Mouse (Mus musculus): ENCODE results near the gene Car5a.

Gene Car5a

DNA sequence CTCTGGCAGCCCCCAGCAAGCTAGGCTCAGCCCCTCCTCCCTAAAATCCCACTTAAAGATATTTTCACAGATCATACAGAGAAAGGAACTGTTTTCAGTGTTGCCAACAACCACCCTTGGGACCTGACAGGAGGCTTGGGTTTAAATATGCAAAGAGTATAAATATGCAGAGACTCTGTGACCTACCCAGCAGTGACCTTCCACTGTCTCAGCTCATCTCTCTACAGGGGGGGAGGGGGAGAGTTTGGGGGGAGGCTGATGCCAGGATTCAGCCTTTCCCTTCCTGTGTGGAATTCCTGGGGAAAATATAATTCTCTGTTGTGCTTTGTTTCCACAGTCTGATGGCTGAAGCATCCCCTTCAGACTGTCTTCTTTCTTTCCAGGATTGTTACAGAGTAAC, 9.8 kb downstream of the Car5a start:
- DNase-seq (ENCODE audit: low read depth, low spot score), result no peak

DNA sequence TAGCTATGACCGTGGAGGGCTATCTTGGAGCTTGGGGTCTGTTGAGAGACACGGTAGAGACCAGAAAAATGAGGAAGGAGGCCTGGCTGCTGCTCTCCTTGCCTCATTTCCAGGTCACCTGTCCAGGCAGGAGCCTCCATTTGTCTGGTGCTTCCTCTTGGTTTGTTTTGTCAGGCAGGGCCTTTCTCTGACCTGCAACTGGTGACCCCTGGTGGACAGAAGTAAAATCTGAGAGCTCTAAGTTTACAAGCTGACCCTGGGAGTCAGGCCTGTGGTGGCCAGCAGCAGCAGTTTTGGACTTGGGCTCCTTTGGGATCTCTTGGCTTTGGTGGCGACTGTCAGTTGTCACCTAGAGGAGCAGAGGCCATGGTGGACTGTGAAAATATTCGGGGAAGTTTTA, 10.2 kb downstream of the Car5a start:
- DNase-seq (ENCODE audit: low read depth, low spot score), result no peak

DNA sequence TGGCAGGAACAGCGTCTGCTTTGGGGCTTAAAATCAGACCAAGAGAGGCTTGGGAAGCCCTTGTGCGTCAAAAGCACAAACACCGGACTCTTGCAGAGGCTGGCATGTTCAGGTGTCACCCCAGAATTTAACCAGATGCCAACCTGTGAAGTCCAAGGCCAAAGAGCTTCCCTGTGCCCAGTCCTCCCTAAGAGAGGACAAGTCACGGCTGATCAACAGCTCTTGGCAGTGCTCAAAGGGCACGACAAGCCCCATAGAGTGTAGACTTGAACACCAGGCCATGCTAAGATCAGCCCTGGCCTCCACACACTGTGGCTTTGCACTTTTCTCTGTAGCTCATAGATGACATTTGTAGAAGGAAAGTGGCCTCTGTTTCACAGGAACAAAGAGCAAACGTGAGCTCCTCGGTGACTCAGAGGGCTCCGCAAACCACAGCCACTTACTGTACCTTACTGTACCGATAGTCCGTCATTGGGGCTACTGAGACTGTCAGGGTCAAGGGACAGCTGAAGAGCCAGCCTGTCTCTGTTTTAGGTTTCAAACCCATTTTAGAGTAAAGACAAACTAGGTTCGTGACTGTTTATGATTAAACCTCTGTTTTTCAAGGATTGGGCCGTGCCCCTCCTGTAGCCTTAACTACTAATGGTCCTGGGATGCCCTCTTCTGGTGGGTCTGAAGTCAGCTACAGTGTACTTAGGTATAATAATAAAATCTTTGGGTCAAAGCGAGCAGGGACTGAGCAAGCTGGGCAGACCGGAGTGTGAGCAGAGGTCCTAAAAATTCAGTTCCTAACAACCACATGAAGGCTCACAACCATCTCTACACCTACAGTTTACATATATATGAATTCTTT, 11.8 kb downstream of the Car5a start:
- DNase-seq (ENCODE audit: low read depth, low spot score), result no peak

DNA sequence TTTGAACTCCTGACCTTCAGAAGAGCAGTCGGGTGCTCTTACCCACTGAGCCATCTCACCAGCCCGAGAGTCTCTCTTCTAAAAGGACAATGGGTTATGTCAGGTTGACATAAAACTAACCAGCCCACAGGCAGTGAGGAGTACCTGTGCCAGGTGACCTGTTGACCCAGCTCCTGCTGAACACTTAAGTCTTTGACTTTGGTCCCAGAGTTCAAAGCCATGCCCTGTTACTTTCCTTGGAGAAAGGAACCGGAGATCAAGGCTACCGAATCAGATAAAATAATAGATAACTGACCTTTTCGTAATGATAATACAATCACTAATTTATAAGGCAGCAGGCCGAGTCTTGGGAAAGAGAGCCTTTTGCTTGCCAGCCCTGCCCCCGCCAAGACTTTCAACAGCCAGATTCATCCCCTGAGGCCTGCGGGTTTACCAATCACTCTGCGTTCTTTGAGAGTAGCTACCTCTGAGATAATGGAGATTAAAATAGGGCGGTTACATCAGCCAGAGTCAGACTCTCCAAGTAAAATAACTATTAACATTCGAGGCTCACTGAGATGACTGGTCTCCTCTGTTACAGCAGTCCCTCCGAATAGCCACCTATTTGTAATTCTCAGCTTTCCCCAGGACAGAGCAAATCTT, 12.6 kb downstream of the Car5a start:
- DNase-seq (ENCODE audit: low read depth, low spot score), result no peak

DNA sequence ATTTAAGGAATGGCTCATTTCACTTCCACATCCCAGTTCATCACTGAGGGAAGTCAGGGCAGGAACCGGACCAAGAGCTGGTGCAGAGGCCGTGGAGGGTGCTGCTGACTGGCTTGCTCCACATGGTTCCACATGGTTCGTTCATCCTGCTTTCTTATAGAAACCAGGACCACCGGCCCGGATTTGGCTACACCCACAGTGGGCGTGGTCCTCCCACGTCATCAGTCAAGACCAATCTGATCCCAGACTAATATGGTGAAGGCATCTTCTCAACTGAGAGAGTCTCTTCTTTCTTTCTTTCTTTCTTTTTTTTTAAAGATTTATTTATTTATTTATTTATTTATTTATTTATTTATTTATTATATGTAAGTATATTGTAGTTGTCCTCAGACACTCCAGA, 13.1 kb downstream of the Car5a start:
- DNase-seq (ENCODE audit: low read depth, low spot score), result no peak

DNA sequence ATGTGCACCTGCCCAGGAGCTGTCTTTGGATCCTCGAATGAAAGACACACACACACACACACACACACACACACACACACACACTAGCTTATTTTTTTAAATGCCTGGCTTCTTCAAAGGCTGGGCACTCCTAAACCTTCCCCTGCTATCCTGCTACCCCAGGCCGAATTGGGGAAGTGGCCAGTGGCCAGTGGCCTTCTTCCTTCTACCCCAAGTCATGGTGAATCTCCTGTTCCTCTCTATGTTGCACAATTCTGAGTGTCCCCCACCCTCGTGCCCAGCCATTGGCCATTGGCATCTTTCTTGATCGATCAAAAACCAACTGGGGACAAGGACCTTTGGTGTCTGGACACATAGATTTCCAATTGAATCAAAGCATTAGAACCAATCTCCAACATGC, 14.7 kb downstream of the Car5a start:
- DNase-seq (ENCODE audit: low read depth, low spot score), result no peak

DNA sequence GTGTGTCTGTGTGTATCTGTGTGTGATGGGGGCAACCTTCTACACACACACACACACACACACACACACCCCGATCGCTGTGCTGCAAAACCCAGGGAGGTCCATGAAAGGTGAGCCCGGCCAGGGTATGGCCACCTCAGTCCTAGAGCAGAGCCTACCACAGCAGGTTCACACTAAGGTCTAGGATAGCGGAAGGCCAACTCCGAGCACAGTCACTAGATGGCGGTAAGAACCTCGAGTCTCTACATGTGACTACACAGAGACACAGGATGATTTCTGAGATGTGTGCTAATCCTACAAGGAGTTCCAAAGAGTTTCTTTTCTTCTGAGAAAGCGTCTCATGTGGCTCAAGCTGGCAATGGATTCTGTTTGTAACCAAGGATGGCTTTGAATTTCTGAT, 17.4 kb downstream of the Car5a start:
- DNase-seq (ENCODE audit: low read depth, low spot score), result no peak

DNA sequence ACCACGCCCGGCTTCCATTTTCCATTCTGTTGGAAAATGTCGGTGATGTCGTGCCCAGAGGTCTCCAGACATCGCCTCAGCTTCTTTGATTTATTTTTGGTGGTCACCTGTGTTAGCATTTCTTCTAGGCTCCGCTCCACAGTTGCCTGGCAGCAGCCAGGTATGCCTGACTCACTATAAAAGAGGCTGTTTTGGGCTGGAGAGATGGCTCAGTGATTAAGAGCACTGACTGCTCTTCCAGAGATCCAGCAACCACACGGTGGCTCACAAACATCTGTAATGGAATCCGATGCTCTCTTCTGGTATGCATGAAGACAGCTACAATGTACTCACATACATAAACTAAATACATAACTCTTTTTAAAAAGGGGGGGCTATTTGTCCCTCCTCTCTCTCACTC, 18.4 kb downstream of the Car5a start:
- DNase-seq (ENCODE audit: low read depth, low spot score), result no peak

DNA sequence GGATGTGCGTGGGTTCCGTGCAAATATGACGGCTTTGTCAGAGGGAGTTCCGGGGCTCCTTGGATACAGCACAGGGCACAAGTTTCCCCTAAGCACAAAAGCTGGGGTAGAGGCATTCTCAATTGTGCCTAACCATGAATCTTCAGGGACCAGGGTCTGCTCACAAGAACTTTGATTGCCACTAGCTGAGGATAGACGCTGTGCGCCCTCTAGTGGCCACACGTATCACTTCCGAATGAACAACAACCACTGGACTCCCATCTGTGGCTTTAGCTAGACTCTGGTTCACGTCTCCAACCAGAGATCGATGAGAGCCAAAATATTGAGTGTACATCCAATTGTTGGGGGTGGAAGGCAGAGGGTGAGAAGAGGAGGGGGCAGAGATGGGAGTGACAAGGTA, 19.1 kb downstream of the Car5a start:
- DNase-seq (ENCODE audit: low read depth, low spot score), result no peak

DNA sequence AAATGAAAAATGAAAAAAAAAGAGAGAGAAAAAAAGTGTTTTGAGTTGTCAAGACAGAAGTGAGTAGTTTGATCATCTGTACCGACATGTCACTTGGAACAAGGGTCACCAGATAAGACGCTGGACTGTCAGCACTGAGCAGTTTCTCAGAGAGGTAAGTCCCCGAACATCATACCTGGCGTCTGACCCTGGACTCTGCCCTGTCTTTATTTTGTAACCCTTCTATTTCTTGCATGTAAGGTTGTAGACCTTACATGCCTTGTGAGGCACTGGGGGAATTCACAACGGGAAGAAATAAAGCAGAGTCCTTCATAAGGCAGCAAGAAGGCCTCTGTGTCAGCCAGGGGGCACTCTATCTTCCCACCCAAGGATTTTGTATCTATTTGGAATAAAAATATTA, 20.0 kb downstream of the Car5a start:
- DNase-seq (ENCODE audit: low read depth, low spot score), result no peak

DNA sequence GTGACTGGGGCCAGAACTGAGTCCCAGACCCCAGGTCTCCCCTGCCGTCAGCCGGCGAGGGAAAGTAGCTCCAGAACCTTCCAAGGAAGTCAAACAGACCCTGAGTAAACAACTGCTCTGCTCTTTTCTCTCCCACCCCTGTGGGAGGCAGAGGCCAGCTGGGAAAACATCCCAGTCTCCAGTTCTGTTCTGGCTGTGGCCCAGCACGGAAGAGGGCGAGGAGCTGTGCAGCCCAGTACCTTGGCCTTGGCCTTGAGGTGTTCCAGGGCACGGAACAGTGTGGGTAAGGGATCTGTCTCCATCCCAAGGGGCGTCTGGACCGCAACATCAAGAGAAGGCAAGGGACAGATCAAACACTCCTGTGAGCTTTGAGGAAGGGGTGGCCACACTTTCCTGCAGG, 22.6 kb downstream of the Car5a start:
- no peak for DNase-seq (ENCODE audit: low read depth, low spot score)

DNA sequence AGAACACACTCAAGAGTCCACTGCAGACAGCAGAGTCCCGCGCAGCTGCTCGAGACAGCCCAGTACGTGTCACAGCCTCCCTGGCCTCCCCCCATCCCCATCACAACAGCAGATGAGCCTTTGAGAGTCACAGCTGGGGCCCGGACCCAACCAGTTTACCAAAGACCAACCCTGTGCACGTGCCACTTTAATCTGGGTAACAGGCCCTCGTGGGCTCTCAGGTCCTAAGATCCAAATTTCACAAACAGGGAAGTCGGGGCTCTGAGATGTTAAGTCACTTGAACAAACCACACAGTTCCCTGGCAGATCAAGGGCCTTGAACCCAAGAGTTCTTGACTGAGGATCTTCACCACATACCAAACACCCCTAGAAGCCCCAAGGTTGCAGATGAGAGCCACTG, 23.1 kb downstream of the Car5a start:
- DNase-seq (ENCODE audit: low read depth, low spot score), result no peak

DNA sequence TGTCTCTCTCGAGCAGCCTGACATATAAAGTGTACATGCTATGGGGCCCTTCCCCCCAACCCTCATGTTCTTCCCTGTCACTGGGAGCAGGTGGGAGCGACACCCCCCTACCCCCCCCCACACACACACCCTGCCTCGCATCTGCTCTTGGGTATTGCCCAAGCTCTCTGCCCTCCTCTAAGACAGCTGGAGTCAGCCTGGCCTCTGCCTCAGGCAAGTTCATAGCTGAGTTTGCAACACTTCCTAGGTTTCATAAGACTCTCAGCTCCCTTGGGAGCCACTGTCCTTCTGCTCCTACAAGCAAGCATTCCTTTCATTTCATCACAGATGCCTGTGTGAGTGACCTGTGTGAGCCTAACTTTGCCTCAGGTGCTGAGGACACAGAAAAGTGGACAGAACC, 25.0 kb downstream of the Car5a start:
- no peak for DNase-seq (ENCODE audit: low read depth, low spot score)

DNA sequence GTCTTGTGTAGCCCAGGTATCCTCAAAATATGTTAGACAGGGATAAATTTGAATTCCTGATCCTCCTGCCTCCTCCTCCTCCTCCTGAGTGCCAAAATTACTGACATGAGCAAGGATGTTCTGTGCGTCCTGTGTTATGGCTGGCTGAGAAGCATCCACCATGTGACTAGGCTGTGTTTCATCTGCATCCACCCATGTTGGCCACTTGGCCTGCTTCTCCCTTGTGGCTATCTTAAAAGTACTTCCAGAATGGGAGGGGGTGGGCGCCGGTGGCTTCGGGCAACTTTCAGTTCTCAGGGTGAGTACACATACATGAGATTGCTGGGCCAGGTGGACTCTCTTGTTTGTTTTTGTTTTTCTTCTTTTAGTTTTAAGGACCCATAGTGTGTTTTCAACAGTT, 25.5 kb downstream of the Car5a start:
- DNase-seq (ENCODE audit: low read depth, low spot score), result no peak

DNA sequence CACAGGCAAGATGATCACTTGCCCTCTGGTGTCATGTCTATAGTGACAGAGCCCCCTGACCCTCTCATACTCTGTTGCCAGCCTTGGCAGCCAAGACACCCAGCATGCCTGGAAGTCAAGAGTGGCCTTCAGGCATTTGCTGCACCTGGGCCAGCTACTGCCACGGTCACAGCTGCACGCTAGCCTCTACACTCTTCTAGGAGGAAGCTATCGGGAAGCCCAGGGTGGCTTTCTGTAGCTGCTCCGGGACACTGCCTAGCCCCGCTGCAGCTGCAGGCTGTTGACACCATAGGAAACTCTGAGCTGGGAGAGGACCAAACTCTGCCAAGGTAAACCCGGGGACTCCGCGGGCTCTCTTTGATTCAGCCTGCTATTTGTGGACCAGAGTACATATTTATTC, 31.3 kb downstream of the Car5a start:
- no peak for DNase-seq (ENCODE audit: low read depth, low spot score)

DNA sequence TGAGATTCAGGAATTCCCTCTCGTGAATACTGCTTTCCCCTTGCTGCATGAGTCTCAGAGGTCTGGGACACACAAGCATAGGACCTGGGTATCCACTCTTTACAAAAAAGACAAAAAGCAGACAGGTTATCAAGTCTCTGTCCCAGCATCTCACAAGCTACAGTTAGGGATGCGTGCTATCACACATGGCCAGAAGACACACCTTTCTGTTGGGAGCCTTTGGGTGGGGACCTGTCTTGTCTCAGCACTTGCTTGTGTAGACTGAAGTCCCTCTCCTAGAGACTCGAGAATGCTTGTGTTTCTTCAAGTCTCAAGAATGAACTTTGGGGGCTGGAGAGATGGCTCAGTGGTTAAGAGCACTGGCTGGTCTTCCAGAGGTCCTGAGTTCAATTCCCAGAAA, 31.9 kb downstream of the Car5a start:
- no peak for DNase-seq (ENCODE audit: low read depth, low spot score)

DNA sequence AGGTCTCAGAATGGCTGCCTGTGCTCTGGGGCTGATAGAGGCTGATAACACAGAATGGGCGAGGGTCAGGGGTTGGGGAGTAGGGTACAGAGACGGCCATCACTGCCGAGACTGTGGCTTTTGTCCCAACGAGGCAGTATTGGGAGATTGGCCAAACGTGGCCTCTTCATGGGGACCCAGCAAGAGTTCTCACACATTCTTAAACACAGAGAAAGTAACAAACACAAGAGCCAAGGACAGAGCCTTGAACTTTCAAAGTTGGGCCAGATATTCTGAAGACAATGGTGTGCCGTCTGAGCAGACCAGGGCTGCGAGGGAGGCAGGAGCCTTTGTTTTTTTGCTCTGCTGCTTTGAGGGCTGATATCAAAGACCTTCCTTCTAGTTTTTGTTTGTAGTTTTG, 32.7 kb downstream of the Car5a start:
- DNase-seq (ENCODE audit: low read depth, low spot score), result no peak

DNA sequence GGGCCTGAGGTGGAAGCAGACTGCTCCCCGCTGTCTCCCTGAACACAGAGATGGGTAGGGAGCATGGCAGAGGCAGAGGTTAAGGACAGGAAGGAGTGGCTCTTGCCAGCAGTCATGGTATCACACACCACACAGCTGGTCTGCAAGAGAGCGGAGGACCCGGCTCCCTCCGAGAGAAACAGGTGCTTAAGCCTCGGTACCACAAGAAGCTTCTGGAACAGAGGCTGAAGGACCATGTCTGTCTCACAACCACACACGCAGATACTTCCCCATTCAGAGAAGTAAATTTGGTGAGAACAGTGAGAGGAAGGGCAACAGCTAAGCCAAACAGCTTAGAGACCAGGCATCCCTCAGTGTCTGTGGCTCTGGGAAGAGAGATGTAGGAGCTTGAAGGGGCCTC, 33.3 kb downstream of the Car5a start:
- DNase-seq (ENCODE audit: low read depth, low spot score), result no peak

DNA sequence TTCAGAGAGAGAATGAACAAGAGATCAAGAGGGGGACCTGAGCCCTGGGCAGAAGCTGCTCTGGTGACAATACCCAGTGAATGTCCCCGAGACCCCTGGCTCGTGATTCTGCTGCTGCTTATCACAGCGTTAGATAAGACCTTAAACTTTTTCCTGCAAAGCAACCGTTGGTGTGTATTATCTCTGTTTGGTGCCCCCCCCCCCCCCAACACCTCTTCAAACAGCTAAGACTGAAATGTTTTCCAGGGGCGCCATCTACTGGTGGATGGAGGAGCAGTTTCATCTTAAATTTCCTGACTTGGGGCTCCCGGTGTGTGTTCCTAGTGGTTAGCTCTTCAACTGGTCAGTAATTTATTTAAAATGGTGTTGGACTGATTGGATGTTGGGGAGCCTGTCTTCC, 35.0 kb downstream of the Car5a start:
- no peak for DNase-seq (ENCODE audit: low read depth, low spot score)

DNA sequence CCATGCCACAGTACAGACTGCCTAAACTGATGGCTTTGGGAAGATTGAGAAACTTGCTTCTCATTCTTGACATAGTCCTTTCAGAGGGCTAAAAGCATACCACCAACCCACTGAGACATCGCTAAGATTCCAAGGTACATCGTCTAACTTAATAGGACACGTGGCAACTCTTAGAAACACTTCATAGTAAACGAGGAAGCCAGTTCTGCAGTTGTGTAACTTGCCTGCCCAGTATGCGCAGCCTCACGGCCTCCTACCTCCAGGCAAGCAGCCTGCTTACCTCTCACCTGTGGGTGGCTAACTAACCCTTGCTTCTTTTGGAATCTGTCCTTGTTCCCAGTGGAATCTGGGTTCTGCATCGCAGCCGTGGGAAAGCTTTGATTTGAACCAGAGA, 35.6 kb downstream of the Car5a start:
- DNase-seq (ENCODE audit: low read depth, low spot score), result no peak

DNA sequence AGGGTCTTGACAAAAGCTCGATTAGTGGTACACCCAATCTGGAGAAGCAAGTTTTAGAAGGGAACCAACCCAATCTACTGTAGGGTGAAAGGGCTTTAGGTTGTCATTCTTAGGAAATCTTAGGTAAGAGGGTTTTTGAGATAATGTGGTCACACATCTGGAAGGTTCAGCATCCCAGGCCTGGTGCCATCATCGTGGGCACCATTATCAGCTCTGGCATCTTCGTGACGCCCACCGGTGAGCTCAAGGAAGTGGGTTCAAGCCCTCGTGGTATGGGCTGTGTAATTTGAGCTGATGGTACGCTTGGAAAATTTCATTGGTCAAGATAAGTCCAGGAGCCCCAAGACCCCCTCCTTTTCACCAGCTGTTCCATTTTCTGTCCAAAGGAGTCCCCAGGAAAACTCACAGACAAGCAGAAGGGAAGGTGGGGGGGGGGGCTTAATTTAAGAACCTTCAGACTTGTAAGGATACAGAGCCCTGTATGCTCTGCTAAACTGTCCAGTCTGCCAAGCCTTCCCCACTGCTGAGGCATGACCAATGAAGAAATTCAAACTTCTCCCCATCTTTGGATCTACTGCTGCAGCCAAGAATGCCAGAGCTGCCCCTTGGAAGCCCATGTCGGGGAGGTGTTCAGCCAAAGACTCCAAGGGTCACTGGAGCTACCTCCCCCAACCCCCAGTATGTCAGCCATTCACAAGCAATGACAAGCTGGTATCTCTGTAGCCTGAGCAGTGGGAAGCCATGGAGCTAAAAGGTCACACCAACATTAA, 36.1 kb downstream of the Car5a start:
- no peak for DNase-seq (ENCODE audit: low read depth, low spot score)

DNA sequence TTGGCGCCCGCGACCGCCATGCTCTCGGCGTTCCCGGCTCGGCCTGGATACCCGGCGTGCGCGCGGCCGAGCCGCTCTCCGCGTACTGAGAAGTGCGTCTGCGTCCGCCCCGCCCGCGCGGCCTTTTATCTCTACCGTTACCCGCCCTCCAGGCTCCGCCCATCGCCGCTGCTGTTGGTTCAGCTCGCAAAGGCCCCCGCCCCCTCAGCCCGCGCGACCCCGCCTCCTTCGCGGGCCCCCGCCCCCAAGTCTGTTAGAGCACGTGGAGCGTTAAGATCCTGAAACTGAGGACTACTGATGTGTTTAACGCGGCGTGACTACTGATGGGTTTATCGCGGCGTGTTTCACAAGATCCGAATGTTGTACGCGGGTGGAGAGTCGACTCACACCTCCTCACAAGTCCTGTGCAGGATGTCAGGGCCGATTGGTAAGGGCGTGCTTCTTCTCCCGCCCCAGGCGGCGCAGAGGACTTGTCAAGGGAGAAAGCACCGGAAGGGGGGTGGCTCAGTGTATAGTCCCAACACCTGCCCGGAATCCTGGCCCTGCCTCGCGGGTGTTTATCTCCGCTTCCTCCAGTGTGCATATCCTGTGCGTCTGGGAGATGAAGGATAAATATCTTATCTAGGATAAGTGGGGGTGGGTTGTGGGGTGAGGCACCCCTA, 37.0 kb downstream of the Car5a start, which contains the start of gene Slc7a5:
Slc7a5 (minus strand) TSS at position 108 of the 662 bp plus-strand sequence.
- peak; percentile 76 for DNase-seq (ENCODE audit: low read depth, low spot score)
